Mouse (Mus musculus) midbrain, embryonic 16.5 days (tissue): Measurements from ENCODE around the gene Rtn4ip1. TPM values are rescaled to one million over a fixed set of nuclear protein-coding genes. Genes with fewer than 3 reads are reported as not detected.

Source experiments
- ATAC-seq: fragments of 200-750 bp; cut with Nextera tagmentation; 2 replicates; pipeline ENCODE4 v1.8.0; 2017; ENCODE audit warnings: moderate TSS enrichment
- H3K27ac ChIP-seq: fragments of 300-500 bp; sonication (generic); 2 replicates; pipeline ENCODE4 v1.5.1; 2014; ENCODE audit warnings: mild to moderate bottlenecking, low read length, mixed read lengths
- H3K27me3 ChIP-seq: fragments of 300-500 bp; sonication (generic); 2 replicates; pipeline ENCODE4 v1.6.1; 2014; ENCODE audit warnings: low read depth, low read length, mixed read lengths; ENCODE audit not compliant: control insufficient read depth, insufficient read depth
- H3K36me3 ChIP-seq: fragments of 300-500 bp; sonication (generic); 2 replicates; pipeline ENCODE4 v1.6.1; 2014; ENCODE audit warnings: mild to moderate bottlenecking, low read length, moderate library complexity, mixed read lengths; ENCODE audit not compliant: control insufficient read depth, insufficient read depth
- H3K4me1 ChIP-seq: fragments of 300-500 bp; sonication (generic); 2 replicates; pipeline ENCODE4 v1.6.1; 2014; ENCODE audit warnings: mild to moderate bottlenecking, low read length, mixed read lengths; ENCODE audit not compliant: control insufficient read depth, insufficient read depth
- H3K4me2 ChIP-seq: fragments of 300-500 bp; sonication (generic); 2 replicates; pipeline ENCODE4 v1.6.1; 2014; ENCODE audit warnings: mild to moderate bottlenecking, low read length, mixed read lengths
- H3K4me3 ChIP-seq: fragments of 300-500 bp; sonication (generic); 2 replicates; pipeline ENCODE4 v1.5.1; 2014; ENCODE audit warnings: low read depth, mild to moderate bottlenecking, low read length, moderate library complexity, mixed read lengths
- H3K9ac ChIP-seq: fragments of 300-500 bp; sonication (generic); 2 replicates; pipeline ENCODE4 v1.6.1; 2014; ENCODE audit warnings: low read depth, low read length, mixed read lengths
- H3K9me3 ChIP-seq: fragments of 300-500 bp; sonication (generic); replicated peaks from 2 replicates; pipeline ENCODE4 v1.6.1; 2014; ENCODE audit warnings: mild to moderate bottlenecking, low read length, mixed read lengths; ENCODE audit not compliant: control insufficient read depth, poor library complexity, severe bottlenecking
- WGBS: fragments of 180-500 bp; shearing (Covaris S2); extraction: QIAGEN DNeasy Blood & Tissue Kit; methylation state at CpG from one replicate; pipeline ENCODE4 v1.1.7; 2014; 5-methylcytosine and 5-hydroxymethylcytosine counted together
- polyA plus RNA-seq: library from polyadenylated mRNA; unstranded; fragments of >200 nt; fragmentation: Nextera tagmentation; extraction: Ambion mirVana; gene quantifications from 2 replicates; pipeline ENCODE4 v1.2.1, GENCODE M21; 2015

The Rtn4ip1 gene
- 15.1 and 15.4 TPM in 2 replicates for polyA plus RNA-seq

DNA sequence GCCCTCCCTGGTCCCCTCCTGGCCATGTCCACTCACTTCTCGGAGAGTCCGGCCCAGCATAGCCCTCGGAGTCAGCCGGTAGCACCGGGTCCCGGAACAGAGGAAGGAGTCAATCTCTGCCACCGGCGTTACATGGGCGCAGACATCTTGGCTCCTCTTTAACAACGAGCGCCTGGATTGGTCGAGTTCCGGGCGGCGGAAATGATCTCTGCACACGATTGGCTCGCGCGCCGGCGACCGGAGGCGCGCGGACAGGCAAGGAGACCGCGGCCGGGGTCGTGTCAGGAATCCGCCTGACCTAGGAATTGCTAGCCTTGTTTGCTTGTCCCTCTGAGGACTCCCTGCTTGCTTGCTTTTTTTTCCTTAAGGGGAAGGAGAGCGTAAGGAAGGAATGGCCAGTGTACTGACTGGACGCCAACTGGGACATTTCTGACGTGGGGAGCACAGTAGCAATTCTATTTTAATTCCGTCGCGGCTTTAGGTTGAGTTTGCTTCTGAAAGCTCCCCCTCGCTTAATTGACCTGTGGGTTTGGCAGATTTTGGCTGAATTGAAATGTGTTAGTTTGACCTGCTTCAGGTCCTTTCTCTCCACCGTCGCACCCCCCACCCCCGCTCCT, at the start of gene Rtn4ip1, which contains the start of gene Qrsl1:
Gene Rtn4ip1 (plus strand): TSS at position 230 of the 617 bp plus-strand sequence.
Gene Qrsl1 (minus strand): TSS at position 168 of the 617 bp plus-strand sequence.
- under 1% methylated on average over 39 of the region's 40 CpGs for WGBS
- peak; percentile 98 for ATAC-seq
- H3K4me1 ChIP-seq = peaks cover 15% of the 10 kb centered on the region

DNA sequence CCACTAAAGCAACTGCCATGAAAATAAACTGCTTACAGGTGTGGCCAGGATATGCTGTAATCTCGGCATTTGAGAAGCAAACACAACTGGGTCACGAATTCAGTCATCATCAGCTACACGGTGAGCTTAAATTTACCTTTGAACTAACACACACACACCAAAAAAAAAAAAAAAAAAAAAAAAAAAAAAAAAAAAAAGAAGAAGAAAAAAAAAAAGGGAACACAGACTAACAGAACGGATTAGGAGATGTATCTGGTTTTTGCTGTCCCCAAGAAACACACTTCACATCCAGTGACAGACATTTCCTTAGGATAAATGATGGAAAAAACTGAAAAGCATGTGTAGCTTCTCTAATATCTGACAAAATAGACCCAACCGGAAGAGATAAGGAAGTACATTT, 49.7 kb upstream of the Rtn4ip1 start:
- Histone ChIP-seq H3K4me3 (no peak overlapping the region), H3K27me3 (no peaks in the 10 kb centered on the region), H3K9ac (no peak overlapping the region), H3K36me3 (no peaks in the 10 kb centered on the region), H3K9me3 (peaks cover 3% of the 10 kb centered on the region; the same call in 1 of the 2 replicates), H3K4me2 (no peak overlapping the region), H3K4me1 (no peaks in the 10 kb centered on the region), H3K27ac (no peak overlapping the region)
- WGBS = 88% methylated on average over 5 of the region's 5 CpGs
- no peak for ATAC-seq

More for the DNA sequence above, at the start of gene Rtn4ip1, which contains the start of gene Qrsl1:
- H3K9ac ChIP-seq = peak within 1 kb of the TSS; percentile 81
- H3K9me3 ChIP-seq = no peaks in the 10 kb centered on the region
- peak within 1 kb of the TSS; percentile 69 for H3K4me2 ChIP-seq
- no peaks in the 10 kb centered on the region for H3K36me3 ChIP-seq
- H3K27ac ChIP-seq = peak within 1 kb of the TSS; percentile 80
- peak within 1 kb of the TSS; percentile 86 for H3K4me3 ChIP-seq
- no peaks in the 10 kb centered on the region for H3K27me3 ChIP-seq

GRCm38 (mm10) chr10:43855916-43856315, 45.7 kb upstream of the Rtn4ip1 start:
- Histone ChIP-seq H3K9me3 (peaks cover 3% of the 10 kb centered on the region; the same call in 1 of the 2 replicates), H3K9ac (no peak overlapping the region), H3K4me1 (no peaks in the 10 kb centered on the region), H3K27me3 (no peaks in the 10 kb centered on the region), H3K36me3 (no peaks in the 10 kb centered on the region), H3K27ac (no peak overlapping the region), H3K4me3 (no peak overlapping the region), H3K4me2 (no peak overlapping the region)
- WGBS = 94% methylated on average over 9 of the region's 9 CpGs
- ATAC-seq = no peak

DNA sequence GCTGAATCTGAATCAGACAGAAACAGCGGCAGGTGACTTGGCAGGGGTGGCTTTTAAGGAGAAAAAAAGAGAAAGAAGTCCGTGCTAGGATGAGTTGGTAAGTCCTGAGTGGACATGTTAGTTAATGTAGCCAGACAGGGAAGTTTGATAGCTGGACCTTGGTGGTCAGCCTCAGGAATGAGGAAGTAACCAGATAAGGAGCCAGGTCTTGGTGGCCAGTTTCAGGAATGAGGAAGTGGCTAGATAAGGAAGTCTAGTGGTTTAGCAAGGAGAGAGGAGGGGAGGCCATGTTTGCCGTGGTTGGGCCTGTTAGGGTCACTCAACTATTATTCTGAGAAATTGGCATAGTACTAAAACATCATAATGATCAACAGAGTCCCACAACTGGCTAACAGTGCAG, 45.3 kb upstream of the Rtn4ip1 start:
- Histone ChIP-seq H3K4me1 (no peaks in the 10 kb centered on the region), H3K4me2 (no peak overlapping the region), H3K9me3 (peaks cover 3% of the 10 kb centered on the region; the same call in 1 of the 2 replicates), H3K27ac (no peak overlapping the region), H3K36me3 (no peaks in the 10 kb centered on the region), H3K27me3 (no peaks in the 10 kb centered on the region), H3K9ac (no peak overlapping the region), H3K4me3 (no peak overlapping the region)
- ATAC-seq = no peak
- WGBS = 81% methylated on average over 3 of the region's 3 CpGs

- Histone ChIP-seq H3K4me1 (no peaks in the 10 kb centered on the region), H3K27me3 (no peaks in the 10 kb centered on the region), H3K27ac (no peak overlapping the region), H3K36me3 (no peaks in the 10 kb centered on the region), H3K9ac (no peak overlapping the region), H3K9me3 (no peaks in the 10 kb centered on the region), H3K4me2 (no peak overlapping the region), H3K4me3 (no peak overlapping the region)
- 72% methylated on average over 10 of the region's 10 CpGs for WGBS
- ATAC-seq = no peak
Measured at GRCm38 (mm10) chr10:43870752-43871151, 30.9 kb upstream of the Rtn4ip1 start.

DNA sequence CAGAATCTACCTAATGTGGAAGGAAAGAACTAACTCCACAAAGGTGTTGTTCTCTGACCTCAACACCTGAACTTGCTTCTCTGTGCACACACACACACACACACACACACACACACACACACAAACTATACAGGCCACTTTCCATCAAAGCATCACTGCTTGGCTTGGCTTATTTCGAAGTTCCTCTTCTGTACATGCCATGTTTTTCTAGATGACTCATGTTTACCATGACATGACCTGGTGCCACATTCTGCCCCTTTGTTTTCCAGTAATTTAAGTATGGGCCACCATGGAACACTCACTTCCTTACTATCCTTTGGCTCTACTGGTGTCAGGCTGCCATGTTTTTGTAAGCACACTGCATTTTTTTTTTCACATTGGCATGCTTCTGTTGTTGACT, 30.1 kb upstream of the Rtn4ip1 start:
- no peaks in the 10 kb centered on the region for H3K4me1 ChIP-seq
- ATAC-seq = no peak
- no peaks in the 10 kb centered on the region for H3K9me3 ChIP-seq
- H3K27me3 ChIP-seq = no peaks in the 10 kb centered on the region
- H3K36me3 ChIP-seq = peaks cover 4% of the 10 kb centered on the region; the same call in 1 of the 2 replicates
- WGBS = 96% methylated on average over 1 of the region's 1 CpGs
- H3K27ac ChIP-seq = no peak overlapping the region
- H3K4me2 ChIP-seq = no peak overlapping the region
- no peak overlapping the region for H3K9ac ChIP-seq
- H3K4me3 ChIP-seq = no peak overlapping the region

GRCm38 (mm10) chr10:43887676-43888075, 13.9 kb upstream of the Rtn4ip1 start:
- Histone ChIP-seq H3K4me3 (no peak overlapping the region), H3K27ac (peak overlapping the region; percentile 15; the same call in 1 of the 2 replicates), H3K36me3 (0 out of 2 replicates have a peak, but pooled peaks cover 6% of the 10 kb centered on the region), H3K4me2 (no peak overlapping the region), H3K27me3 (no peaks in the 10 kb centered on the region), H3K9ac (no peak overlapping the region), H3K9me3 (no peaks in the 10 kb centered on the region), H3K4me1 (no peaks in the 10 kb centered on the region)
- peak; percentile 86 for ATAC-seq
- 61% methylated on average over 9 of the region's 9 CpGs for WGBS

- Histone ChIP-seq H3K27me3 (no peaks in the 10 kb centered on the region), H3K4me3 (no peak overlapping the region), H3K9ac (no peak overlapping the region), H3K9me3 (no peaks in the 10 kb centered on the region), H3K27ac (no peak overlapping the region), H3K4me2 (no peak overlapping the region), H3K36me3 (0 out of 2 replicates have a peak, but pooled peaks cover 6% of the 10 kb centered on the region), H3K4me1 (no peaks in the 10 kb centered on the region)
- ATAC-seq = no peak
- WGBS = 94% methylated on average over 16 of the region's 16 CpGs
Measured at GRCm38 (mm10) chr10:43888976-43889375, 12.6 kb upstream of the Rtn4ip1 start.

DNA sequence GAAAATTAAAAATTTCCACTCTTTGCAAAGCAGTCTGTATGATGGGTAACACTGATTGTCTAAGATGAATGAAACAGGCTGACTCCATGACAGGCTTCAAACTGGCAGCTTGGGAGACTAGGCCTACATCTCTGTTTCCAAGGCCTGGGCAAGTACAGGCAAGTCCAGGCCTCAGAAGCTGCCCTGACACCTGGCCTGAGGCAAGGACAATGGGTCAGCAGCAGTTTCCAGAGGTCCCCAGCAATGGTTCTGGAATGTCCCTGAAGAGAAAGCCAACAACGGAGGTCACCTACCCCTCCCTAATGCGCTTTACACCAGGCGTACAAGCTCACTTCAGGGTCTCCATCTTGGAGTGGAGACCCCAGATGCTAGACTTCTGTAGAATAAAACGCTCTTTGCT, 8.6 kb upstream of the Rtn4ip1 start:
- Histone ChIP-seq H3K27ac (no peak overlapping the region), H3K36me3 (peaks cover 8% of the 10 kb centered on the region; the same call in 1 of the 2 replicates), H3K9ac (no peak overlapping the region), H3K4me3 (no peak overlapping the region), H3K4me2 (no peak overlapping the region), H3K9me3 (no peaks in the 10 kb centered on the region), H3K4me1 (no peaks in the 10 kb centered on the region), H3K27me3 (no peaks in the 10 kb centered on the region)
- WGBS = 92% methylated on average over 4 of the region's 4 CpGs
- ATAC-seq = no peak
